Mouse (Mus musculus): ENCODE data around the gene Gm20538.

The Gm20538 gene

DNA sequence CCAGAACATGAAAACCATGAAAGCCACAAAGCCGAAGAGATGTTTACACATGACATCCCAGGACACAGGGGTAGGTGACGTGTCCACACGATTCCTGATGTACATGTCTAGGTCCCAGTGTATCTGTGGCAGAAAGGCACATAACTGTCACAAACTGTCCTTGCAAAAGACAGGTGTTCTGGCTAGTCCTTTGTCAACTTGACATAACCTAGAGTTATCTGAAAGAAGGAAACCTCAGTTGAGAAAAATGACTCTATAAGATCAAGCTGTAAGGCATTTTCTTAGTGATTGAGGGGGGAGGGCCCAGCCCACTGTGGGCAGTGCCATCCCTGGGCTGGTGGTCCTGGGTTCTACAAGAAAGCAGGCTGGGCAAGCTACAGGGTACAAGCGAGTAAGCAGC, at the start of gene Gm20538:
Gene Gm20538, minus strand, starts transcription at position 101 of the 400 bp plus-strand sequence.
- DNase-seq (ENCODE audit: low spot score in 2 of 2): no peak

DNA sequence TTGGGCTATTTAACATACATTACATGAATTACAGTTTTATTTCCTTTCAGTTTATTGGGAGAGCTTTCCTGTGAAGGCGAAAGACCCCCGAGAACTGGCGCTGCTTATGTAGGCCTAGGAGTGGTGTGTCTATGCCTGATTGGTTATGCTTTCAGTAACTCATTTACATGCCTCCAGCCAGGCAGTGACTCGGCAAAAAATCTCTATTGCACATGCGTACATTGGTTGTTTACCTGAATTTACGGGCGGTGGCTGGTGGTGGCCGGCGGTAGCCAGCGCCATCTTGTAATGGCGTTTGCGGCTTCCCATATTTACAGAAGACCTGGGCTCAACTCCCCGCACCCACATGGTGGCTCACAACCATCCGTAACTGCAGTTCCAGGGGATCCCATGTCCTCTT, 41.5 kb upstream of the Gm20538 start:
- DNase-seq (ENCODE audit: low spot score in 2 of 2): no peak

DNA sequence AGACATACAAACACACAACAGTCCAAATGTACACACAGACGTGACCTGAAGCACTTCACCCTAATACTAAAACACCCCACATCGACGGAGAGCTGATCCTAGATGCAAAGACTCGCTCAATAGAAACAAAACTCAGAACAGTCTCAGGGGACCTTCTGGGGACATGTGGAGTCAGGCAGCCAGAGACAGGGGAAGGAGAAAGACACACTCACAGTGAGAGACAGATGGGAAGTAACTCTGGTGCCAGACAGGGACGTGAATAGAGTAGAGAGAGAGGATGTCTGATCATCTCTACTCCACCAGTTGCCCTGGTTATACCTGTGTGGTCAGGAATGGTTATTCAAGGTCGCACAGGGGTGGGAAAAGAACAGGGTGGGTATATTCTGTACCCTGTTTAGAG, 39.0 kb upstream of the Gm20538 start:
- no peak for DNase-seq (ENCODE audit: low spot score in 2 of 2)

DNA sequence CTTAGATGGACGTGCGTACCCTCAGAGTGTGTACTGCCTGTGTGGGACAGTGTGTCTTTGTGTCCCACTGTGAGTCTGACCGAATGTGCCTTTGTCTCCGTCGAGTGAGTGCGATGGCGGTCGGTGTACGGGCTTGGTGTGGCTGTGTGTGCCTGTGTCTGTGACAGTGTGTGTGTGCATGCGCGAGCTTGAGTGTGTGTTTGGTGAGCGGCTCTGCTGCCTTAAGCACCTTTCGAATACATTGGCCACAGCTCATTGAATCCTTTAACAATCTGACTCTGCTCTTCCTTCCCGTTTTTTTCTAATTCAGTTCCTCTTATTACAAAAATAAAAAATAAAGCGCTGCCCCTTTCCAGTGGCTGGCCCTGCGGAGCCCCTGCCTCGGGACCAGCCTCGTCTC, 38.4 kb upstream of the Gm20538 start:
- DNase-seq (ENCODE audit: low spot score in 2 of 2): no peak

DNA sequence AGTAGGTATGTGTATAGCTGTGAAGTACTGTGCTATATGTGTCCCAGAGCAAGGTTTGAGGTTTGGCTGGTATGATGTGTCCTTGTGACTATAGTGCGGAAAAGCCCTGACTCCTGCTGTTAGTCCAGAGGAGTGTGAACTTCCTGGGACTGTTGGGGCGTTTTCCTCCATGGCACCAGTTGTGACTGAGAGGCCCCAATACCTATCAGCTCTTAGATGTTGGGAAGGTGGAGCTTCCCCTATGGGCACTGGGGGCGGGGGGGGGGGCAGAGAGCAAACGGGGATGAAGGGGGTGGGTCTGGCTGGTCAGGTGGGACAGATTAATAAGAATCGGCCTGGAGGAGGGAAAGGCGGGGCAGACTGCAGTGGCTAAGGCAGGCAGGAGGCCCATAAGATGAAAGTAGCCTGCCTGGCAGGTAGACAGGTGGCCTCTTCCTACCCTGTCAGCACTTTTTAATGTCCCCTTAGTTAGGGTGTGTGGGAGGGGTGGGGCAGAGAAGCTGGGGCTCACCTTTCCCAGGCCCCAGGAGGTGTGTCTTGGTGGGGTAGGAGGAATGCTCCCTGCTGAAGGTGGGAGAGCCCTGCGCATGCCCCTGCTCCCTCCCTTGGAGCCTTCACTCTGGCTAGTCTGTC, 37.1 kb upstream of the Gm20538 start:
- no peak for DNase-seq (ENCODE audit: low spot score in 2 of 2)

DNA sequence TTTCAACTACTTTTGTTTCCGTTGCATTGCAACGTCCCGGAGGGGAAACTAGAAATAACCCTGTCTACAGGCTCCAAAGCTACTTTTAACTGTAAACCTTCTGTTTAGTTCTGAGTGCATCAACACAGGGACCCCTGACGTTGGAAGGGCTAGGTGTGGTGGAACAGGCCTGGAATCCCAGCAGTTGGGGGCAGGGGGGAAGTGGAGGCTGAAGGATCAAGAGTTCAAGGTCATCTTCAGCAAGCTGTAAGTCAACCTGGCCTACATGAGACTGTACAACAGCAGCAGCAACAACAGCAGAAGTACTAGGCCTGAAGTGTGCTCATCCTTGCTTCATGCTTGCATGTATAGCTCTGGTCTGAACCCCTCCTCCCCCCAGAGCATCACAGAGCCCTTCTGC, 35.4 kb upstream of the Gm20538 start:
- DNase-seq (ENCODE audit: low spot score in 2 of 2): no peak

DNA sequence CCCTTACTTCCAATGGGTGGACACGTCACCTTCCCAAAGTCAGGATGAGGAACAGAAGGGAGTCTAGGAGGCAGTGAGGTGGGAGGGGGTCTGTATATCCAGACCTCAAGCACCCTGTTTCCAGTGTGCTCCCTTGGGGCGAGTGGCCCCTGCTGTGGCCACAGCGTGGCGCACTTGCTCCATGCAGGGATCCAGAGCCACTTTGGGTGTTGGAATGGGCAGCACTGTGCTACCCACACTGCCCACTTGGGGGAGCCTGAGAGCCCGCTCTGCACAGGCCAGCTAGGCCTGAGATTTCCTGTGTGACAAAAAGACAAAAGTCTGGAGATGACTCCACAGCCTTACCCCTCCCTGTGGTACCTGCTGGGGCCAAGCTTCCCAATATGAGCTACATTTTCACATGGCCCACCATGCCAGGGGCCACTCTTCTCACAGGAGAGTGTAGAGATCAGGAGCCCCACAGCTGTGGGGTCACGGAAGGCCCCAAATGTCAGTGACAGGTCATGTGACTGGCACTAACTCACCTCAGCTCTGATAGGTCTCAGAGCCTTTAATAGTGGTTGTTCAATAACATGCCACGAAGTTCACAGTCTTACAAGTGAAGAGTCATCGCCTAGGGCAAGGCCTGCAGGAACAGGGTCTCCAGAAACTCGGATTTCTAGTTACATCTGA, 30.1 kb upstream of the Gm20538 start:
- DNase-seq (ENCODE audit: low spot score in 2 of 2): peak; percentile 79 to 94

DNA sequence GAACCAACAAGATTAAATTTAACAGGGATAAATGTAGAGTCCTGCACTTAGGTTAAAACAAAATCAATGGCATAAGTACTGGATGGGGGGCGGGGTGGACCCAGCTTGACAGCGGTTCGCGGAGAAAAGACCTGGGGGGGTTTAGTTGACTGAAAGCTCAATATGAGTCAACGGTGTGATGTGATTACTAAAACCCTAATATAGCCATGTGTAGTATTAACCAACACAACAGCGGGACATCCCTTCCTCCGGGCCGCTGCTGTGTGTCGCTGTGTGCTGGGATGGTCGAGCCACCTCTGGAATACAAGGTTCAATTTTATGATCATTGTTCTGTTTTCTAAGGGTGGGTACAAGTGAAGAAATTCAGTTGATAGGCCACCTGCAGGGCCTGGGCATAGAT, 29.5 kb upstream of the Gm20538 start:
- DNase-seq (ENCODE audit: low spot score in 2 of 2): no peak

DNA sequence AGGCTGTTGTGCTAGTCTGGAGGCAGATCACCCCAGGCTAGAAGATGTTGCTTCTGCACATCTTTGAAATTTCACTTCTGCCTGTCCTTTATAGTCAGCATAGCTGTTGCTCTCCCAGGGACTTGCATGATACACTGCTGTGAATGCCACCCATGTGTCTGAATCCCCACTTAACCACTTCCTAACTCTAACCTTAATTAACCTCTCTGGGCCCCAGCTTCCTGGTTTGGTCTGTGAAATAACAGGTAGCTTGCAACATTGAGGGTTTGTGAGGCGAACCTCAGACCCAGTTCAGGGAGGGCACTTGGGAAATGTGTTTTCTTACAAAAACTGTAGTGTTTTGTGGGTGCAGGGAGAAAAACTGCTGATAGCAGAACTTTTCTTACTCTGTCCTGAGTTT, 25.4 kb upstream of the Gm20538 start:
- peak; percentile 17 to 18 for DNase-seq (ENCODE audit: low spot score in 2 of 2)

DNA sequence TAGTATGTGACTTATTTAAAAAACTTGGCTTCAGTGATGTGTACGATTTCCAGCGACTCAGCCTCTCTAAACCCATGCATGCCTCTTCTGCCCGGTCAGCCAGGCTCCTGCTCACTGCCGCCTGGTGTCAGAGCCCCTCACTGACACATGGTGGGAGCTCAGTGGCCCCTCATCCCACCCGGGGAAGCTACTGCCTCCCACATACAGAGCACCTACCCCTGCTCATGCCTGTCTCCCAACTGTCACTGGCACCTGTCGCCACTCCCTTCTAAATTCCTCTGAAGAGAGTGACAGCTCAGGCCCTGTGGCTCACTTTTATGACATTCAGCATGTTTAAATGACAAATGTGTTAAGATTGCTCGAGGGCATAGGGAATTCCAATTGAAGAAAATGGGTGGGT, 23.6 kb upstream of the Gm20538 start:
- no peak for DNase-seq (ENCODE audit: low spot score in 2 of 2)

DNA sequence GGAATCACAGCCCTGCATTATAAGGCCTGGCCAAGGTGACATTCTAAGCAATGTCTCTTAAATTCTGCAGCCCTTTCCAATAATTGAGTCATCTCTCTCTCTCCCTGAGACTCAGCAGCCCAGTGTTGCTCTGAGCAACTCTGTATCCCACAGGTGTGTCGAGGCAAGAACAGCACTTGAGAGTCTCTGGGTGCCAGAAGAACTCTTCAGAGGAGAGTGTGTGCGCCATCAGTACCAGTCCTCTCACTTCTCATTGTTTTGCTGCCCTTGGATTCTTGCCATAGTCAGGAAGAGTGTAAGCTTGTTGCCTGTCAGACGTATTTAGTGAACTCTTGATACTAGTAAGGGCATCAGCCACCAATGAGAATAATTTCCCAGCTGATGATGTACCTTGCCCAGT, 15.1 kb upstream of the Gm20538 start:
- no peak for DNase-seq (ENCODE audit: low spot score in 2 of 2)

DNA sequence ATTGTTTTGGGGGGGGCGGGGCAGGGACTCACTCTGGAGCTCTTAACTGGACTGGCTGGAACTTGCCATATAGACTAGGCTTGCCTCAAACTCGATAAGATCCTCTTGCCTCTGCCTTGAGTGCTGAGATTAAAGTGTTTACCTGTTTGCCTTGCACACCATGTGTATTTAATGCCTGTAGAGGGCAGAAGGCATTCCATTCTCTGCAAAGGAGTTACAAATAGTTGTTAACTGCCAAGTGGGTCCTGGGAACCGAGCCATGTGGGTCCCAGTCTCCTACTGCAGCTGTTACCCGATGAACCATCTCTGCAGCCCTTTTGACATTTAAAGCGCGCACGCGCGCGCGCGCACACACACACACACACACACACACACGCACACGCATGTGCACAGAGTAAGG, 11.4 kb upstream of the Gm20538 start:
- DNase-seq (ENCODE audit: low spot score in 2 of 2): no peak

DNA sequence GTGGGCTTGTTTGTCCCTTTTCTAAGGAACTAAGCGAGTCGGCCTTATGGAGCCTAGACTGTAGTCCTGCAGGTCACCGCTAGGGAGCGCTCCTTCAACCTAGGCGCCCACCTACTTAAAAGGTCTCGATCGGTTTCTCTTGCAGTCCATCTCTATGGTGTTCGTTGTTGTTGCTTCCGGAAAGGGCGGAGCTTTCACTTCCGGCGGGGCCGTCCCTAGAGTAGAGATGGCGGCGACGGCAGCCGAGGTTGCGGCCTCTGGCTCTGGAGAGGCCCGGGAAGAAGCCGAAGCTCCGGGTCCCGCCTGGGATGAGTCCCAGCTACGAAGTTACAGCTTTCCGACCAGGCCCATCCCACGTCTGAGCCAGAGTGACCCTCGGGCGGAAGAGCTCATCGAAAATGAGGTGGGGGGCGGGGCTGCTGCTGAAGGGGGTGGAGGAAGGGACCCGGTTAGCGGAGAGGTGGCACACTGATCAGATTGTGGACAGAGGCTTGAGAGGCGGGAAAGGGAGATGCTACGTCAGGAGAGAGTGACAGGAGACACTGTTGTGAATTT, 10.1 kb upstream of the Gm20538 start, which contains the start of gene Hif1an:
Gene Hif1an, plus strand, starts transcription at position 199 of the 555 bp plus-strand sequence.
- peak; percentile 92 to 93 for DNase-seq (ENCODE audit: low spot score in 2 of 2)

DNA sequence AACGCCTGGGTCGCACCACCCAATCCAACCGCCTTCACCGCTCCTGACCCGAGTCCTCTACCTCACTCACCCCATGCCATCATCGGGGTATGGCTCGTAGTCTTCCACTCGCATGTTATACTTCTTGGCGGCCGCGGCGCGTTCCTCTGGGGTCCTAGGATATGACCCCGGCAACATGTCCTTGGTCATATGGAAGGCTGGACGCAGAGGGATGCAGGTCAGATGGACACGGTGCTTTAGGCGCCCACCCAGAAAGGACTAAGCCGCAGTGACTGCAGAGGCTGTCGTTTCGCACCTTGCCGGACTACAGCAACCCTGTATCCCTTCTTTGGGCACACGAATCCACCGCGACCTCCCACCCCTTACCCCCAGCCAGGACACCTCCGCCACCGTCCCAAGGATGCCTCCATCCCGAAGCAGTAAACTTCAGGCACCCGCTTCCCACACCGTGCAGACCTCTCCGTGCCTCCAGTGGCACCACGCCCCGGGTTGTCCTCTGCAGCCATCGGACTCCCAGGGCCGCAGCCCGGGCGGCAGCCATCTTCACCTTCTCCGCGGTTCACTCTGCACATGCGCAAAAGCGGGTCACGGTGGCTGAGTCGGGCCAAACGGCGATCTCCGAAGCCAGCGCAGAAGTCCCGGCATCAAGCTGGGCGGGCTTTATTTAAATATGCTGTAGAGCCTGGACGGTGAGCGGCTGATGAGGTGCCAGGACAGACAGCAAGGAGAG, 2.4 kb upstream of the Gm20538 start, which contains the start of gene Ndufb8:
Gene Ndufb8, minus strand, starts transcription at position 580 of the 730 bp plus-strand sequence.
- peak; percentile 87 to 93 for DNase-seq (ENCODE audit: low spot score in 2 of 2)

DNA sequence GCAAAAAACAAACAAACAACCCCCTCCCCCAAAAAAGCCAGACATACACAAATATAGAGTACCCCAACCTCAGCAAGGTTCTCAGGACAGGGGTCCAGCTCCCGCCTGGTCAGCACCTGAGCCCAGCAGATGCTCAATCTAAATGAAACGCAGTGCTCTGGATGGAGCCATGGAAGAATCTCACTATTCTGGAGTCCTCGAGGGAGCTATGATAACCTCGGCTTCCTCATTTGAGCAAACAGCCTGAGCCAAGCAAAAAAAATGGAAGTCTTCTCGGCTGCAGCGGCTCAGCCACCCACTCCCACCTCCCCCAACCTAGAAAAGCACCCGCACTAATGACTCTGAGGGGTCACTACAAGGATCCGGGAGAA, 1.8 kb upstream of the Gm20538 start:
- no peak for DNase-seq (ENCODE audit: low spot score in 2 of 2)

DNA sequence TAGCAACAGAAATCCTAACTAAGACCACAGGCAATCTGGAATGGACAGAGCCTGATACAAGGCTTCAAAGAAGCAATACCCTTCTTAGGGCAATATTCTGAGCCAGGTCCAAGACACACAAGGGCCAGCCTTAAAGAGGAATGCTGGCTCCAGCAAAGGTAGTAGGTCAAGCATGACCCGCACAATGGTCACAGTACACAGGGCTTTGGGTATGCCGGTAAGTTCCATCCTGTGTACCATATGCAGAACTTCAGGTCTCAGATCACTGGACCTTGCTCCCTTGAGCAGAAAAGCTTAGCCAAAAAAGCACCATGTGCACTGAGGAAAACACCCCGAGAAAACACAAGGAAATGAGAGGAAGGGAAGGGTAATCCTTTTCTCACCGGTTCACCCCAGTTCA, 655 bp upstream of the Gm20538 start:
- no peak for DNase-seq (ENCODE audit: low spot score in 2 of 2)

DNA sequence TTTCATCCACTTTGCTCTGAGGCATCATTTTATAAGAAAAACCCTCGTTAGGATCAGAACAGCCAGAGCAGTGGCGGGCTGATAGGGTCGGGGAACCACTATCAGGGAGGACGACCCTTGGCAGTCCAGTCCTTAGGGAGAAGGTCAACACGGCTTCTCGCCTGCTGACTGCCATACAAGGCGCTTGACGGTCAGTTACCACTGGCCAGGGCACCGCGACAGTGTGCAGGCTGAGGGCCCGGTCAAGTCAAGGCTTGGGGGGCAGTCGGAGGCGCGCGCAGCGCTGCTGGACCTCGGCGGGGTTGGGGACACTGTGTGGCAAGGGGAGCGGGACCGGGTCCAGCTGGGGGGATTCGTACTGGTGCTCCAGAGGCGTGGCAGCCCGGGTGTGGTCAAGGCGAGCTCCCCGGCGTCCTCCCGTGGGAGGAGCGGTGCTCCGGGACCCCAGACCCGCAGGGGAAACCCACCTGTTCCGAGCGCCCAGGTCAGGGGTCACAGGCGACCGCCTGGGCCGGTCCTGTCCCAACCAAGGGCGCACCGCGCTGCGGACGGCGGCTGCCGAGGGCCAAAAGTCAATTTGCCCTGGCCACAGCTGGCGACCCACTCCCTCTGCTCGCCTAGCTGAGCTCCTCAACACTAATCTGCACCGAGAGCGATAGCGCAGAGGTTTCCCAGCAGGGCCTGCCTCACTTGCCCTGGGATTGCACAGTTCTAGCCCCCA, 7.2 kb downstream of the Gm20538 start, which contains the start of gene Sec31b:
Gene Sec31b, minus strand, starts transcription at position 544 of the 721 bp plus-strand sequence.
- no peak for DNase-seq (ENCODE audit: low spot score in 2 of 2)

DNA sequence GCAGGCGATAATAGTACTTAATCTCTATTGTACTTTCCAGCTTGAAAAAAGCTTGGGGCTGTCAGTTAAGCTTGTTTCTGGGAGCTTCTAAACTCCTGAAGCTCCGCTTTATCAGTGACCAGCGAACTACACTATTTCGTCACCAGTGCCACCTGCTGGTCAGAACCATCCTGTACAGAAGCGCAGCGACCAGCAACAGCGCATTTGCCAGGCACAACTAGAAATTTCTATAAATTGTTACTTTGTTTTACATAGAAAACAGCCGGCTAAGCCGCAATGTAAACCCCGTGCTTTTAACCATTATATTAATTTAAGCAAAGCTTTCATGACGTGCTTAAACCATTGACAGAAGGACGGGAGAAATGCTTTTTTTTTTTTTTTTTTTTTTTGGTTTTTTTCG, 7.9 kb downstream of the Gm20538 start:
- DNase-seq (ENCODE audit: low spot score in 2 of 2): peak; percentile 44 to 82

DNA sequence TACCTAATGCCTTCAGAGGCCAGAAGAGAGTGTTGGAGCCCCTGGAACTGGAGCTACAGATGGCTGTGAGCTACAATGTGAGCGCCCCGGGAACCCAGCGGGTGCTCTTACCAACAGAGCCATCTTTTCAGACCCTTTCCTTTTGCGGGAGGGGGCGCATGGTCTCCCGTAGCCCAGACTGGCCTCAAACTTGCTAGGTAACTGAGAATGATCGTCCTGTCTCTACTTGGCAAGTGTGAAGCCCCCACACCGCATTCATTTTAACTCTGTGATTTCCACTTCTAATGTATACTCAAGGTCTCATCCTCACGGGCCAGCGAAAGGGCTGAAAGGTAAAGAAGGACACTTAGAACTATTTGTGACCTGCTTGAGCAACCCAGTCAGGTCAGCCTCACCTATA, 8.3 kb downstream of the Gm20538 start:
- DNase-seq (ENCODE audit: low spot score in 2 of 2): no peak

DNA sequence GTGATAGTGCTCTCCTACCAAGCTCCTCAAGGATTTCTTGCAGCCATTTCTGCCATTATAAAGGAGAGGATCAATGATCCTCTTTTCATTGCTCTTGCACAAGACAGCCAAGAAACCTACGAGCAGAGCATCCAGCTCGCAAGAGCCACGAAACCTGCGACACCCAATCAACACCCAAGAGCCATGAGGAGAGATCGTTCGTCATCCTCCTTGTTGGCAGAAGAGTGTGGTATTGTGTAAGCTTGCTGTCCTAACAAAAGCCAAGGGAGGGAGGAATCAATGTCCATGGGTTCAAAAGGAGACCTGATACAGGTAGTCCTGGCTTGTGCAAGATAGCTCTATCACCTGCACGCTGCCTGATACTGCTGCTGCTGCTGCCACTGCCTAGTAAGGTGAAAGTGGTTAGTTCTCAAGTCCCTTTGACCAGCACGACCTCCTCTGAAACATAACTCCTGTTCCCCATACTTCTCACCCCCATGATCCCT, 9.9 kb downstream of the Gm20538 start:
- DNase-seq (ENCODE audit: low spot score in 2 of 2): no peak

DNA sequence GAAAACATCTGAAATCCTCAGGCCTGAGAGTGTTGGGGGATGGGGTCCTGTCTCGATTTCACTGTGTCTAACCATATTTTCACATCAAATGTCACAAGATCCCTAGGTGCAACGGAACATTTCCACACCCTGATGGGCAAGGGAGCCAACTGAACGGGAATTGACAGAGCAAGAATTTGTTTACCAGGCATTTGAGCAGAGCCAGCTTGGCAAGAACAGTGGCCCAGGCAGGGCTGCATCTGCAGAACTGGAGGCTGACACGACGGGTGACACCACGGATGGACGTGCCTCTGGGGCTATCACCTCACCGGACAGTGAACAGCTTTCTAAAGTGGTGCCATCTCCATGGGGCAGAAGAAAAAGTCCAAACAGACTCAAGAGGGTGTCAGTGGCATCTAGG, 15.2 kb downstream of the Gm20538 start:
- DNase-seq (ENCODE audit: low spot score in 2 of 2): no peak

DNA sequence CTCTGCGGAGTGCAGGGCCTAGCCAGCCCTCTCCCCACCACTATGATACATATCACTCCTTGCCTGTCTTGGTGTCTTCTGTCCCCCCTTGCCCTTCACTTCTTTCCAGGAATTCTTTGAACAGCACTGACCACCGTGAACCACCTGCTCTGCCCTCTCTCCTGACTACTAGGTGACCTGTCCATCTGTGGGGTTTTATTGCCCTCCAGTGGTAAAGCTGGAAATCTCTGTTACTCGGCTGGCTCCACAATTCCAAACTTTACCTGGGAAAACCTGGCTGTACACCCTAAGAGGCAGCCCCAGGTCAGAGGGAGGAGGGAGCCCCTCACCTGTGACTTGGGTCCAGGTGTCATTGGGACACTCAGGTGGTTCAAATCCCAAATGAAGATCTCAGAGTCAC, 17.3 kb downstream of the Gm20538 start:
- DNase-seq (ENCODE audit: low spot score in 2 of 2): no peak
